ENCODE assay signal across 34 mouse cellular contexts in genomic region chr17:87734471-87734870, GRCm38 (mm10).
"Had no signal": no experiment of that assay in that cellular context is flagged by ENCODE, and none has a peak within 500 bp of the region (broad histone marks: within the 10 kb centered on the region; RNA-seq: fewer than 3 reads in every experiment).

No protein-coding gene starts in this region.

- H3K27ac ChIP-seq: heart, embryonic 13.5 days; heart, embryonic 15.5 days; hindbrain, embryonic 10.5 days; hindbrain, embryonic 12.5 days; hindbrain, embryonic 13.5 days; hindbrain, embryonic 14.5 days; hindbrain, embryonic 15.5 days; hindbrain, postnatal 0 days; intestine, embryonic 15.5 days; kidney, embryonic 15.5 days; kidney, postnatal 0 days; layer of hippocampus, adult 2 months; left cerebral cortex, adult 2 months had no signal

- ATAC-seq: hindbrain, embryonic 16.5 days; hindbrain, postnatal 0 days; inflammation-experienced regulatory T-cells, adult 6 months; intestine, embryonic 15.5 days; intestine, embryonic 16.5 days; intestine, postnatal 0 days had no signal

- H3K9me3 ChIP-seq: heart, embryonic 12.5 days; hindbrain, embryonic 10.5 days; hindbrain, embryonic 12.5 days; hindbrain, embryonic 15.5 days; intestine, embryonic 15.5 days; kidney, embryonic 15.5 days had no signal

- DNase-seq: heart, postnatal 10 days; heart, postnatal 36 days; heart, postnatal 4 days; kidney, adult 11 months; kidney, adult 18-20 months; kidney, adult 2 months; kidney, adult 8-10 months; kidney, adult 9 months; kidney, postnatal 10 days; kidney, postnatal 14 days; kidney, postnatal 25 days; kidney, postnatal 36 days; kidney, postnatal 4 days; layer of hippocampus, adult 9-11 months; layer of hippocampus, postnatal 36 days had no signal

- H3K4me1 ChIP-seq: heart, embryonic 12.5 days; heart, embryonic 13.5 days; heart, embryonic 15.5 days; hindbrain, embryonic 10.5 days; hindbrain, embryonic 12.5 days; hindbrain, embryonic 13.5 days; hindbrain, embryonic 15.5 days; intestine, embryonic 15.5 days; kidney, embryonic 15.5 days had no signal

- H3K4me3 ChIP-seq: heart, embryonic 12.5 days; heart, embryonic 13.5 days; heart, embryonic 15.5 days; hindbrain, embryonic 10.5 days; hindbrain, embryonic 12.5 days; hindbrain, embryonic 13.5 days; hindbrain, embryonic 15.5 days; intestine, embryonic 15.5 days; kidney, embryonic 15.5 days; layer of hippocampus, adult 2 months; left cerebral cortex, adult 2 months had no signal

- H3K4me2 ChIP-seq: heart, embryonic 11.5 days; heart, embryonic 12.5 days; heart, embryonic 13.5 days; heart, embryonic 15.5 days; hindbrain, embryonic 12.5 days; hindbrain, embryonic 13.5 days; hindbrain, embryonic 14.5 days; hindbrain, embryonic 15.5 days; intestine, embryonic 15.5 days; kidney, embryonic 15.5 days had no signal

- H3K27me3 ChIP-seq: heart, embryonic 12.5 days; heart, embryonic 13.5 days; heart, embryonic 15.5 days; hindbrain, embryonic 12.5 days; hindbrain, embryonic 13.5 days; hindbrain, embryonic 15.5 days; intestine, embryonic 15.5 days had no signal

- H3K9ac ChIP-seq: heart, embryonic 12.5 days; heart, embryonic 13.5 days; heart, embryonic 15.5 days; hindbrain, embryonic 12.5 days; hindbrain, embryonic 13.5 days; hindbrain, embryonic 14.5 days; hindbrain, embryonic 15.5 days; intestine, embryonic 15.5 days; kidney, embryonic 15.5 days had no signal

- H3K36me3 ChIP-seq: heart, embryonic 12.5 days; heart, embryonic 13.5 days; heart, embryonic 15.5 days; hindbrain, embryonic 10.5 days; hindbrain, embryonic 12.5 days; hindbrain, embryonic 13.5 days; hindbrain, embryonic 15.5 days; intestine, embryonic 15.5 days; kidney, embryonic 15.5 days had no signal
